Mouse (Mus musculus): ENCODE measurements around the gene Jazf1. TPM values are rescaled to one million over a fixed set of nuclear protein-coding genes. Genes with fewer than 3 reads are reported as not detected.

Gene Jazf1
- polyA plus RNA-seq, 1 experiment from 2014 or later = 56.4 TPM

GRCm38 (mm10) chr6:52982175-52982574 lies 86.3 kb downstream of the Jazf1 start:
- Histone ChIP-seq H3K4me3 (ENCODE audit: low read length) (no peak overlapping the region), H3K9ac (ENCODE audit: low read depth, low read length) (no peak overlapping the region), H3K4me2 (ENCODE audit: low read length) (no peak overlapping the region), H3K27me3 (replicated peaks; ENCODE audit: control insufficient read depth, insufficient read depth, low read length) (no peaks in the 10 kb centered on the region), H3K4me1 (ENCODE audit: control insufficient read depth, insufficient read depth, low read depth, low read length) (no peaks in the 10 kb centered on the region), H3K9me3 (ENCODE audit: control insufficient read depth, low read length) (no peaks in the 10 kb centered on the region), H3K27ac (ENCODE audit: low read depth, low read length) (no peak overlapping the region), H3K36me3 (ENCODE audit: control insufficient read depth, insufficient read depth, low read length) (no peaks in the 10 kb centered on the region)
- 89% methylated on average over 6 of the region's 6 CpGs for WGBS
- ATAC-seq = no peak

GRCm38 (mm10) chr6:52979503-52979902 lies 88.9 kb downstream of the Jazf1 start:
- no peak overlapping the region for H3K4me2 ChIP-seq (ENCODE audit: low read length)
- H3K9ac ChIP-seq (ENCODE audit: low read depth, low read length) = no peak overlapping the region
- no peaks in the 10 kb centered on the region for H3K27me3 ChIP-seq (replicated peaks; ENCODE audit: control insufficient read depth, insufficient read depth, low read length)
- no peak overlapping the region for H3K4me3 ChIP-seq (ENCODE audit: low read length)
- no peak for ATAC-seq
- H3K36me3 ChIP-seq (ENCODE audit: control insufficient read depth, insufficient read depth, low read length) = no peaks in the 10 kb centered on the region
- 97% methylated on average over 6 of the region's 6 CpGs for WGBS
- H3K9me3 ChIP-seq (ENCODE audit: control insufficient read depth, low read length) = no peaks in the 10 kb centered on the region
- H3K4me1 ChIP-seq (ENCODE audit: control insufficient read depth, insufficient read depth, low read depth, low read length) = no peaks in the 10 kb centered on the region
- no peak overlapping the region for H3K27ac ChIP-seq (ENCODE audit: low read depth, low read length)

GRCm38 (mm10) chr6:52973351-52973750 lies 95.1 kb downstream of the Jazf1 start:
- Histone ChIP-seq H3K4me1 (ENCODE audit: control insufficient read depth, insufficient read depth, low read depth, low read length) (no peaks in the 10 kb centered on the region), H3K4me3 (ENCODE audit: low read length) (no peak overlapping the region), H3K9ac (ENCODE audit: low read depth, low read length) (no peak overlapping the region), H3K4me2 (ENCODE audit: low read length) (no peak overlapping the region), H3K36me3 (ENCODE audit: control insufficient read depth, insufficient read depth, low read length) (no peaks in the 10 kb centered on the region), H3K9me3 (ENCODE audit: control insufficient read depth, low read length) (no peaks in the 10 kb centered on the region), H3K27me3 (replicated peaks; ENCODE audit: control insufficient read depth, insufficient read depth, low read length) (no peaks in the 10 kb centered on the region), H3K27ac (ENCODE audit: low read depth, low read length) (no peak overlapping the region)
- 92% methylated on average over 5 of the region's 5 CpGs for WGBS
- no peak for ATAC-seq

GRCm38 (mm10) chr6:52972138-52972537 lies 96.3 kb downstream of the Jazf1 start:
- WGBS = 69% methylated on average over 7 of the region's 7 CpGs
- Histone ChIP-seq H3K9me3 (ENCODE audit: control insufficient read depth, low read length) (no peaks in the 10 kb centered on the region), H3K4me1 (ENCODE audit: control insufficient read depth, insufficient read depth, low read depth, low read length) (no peaks in the 10 kb centered on the region), H3K4me3 (ENCODE audit: low read length) (no peak overlapping the region), H3K27me3 (replicated peaks; ENCODE audit: control insufficient read depth, insufficient read depth, low read length) (no peaks in the 10 kb centered on the region), H3K9ac (ENCODE audit: low read depth, low read length) (no peak overlapping the region), H3K27ac (ENCODE audit: low read depth, low read length) (no peak overlapping the region), H3K4me2 (ENCODE audit: low read length) (no peak overlapping the region), H3K36me3 (ENCODE audit: control insufficient read depth, insufficient read depth, low read length) (no peaks in the 10 kb centered on the region)
- ATAC-seq = no peak; the same call in 1 of the 2 replicates

- Histone ChIP-seq H3K36me3 (ENCODE audit: control insufficient read depth, insufficient read depth, low read length) (no peaks in the 10 kb centered on the region), H3K27me3 (replicated peaks; ENCODE audit: control insufficient read depth, insufficient read depth, low read length) (no peaks in the 10 kb centered on the region), H3K4me2 (ENCODE audit: low read length) (no peak overlapping the region), H3K4me3 (ENCODE audit: low read length) (no peak overlapping the region), H3K4me1 (ENCODE audit: control insufficient read depth, insufficient read depth, low read depth, low read length) (no peaks in the 10 kb centered on the region), H3K27ac (ENCODE audit: low read depth, low read length) (no peak overlapping the region), H3K9me3 (ENCODE audit: control insufficient read depth, low read length) (no peaks in the 10 kb centered on the region), H3K9ac (ENCODE audit: low read depth, low read length) (no peak overlapping the region)
- ATAC-seq = peak; percentile 63
- WGBS = 89% methylated on average over 2 of the region's 2 CpGs
These were observed 98.6 kb downstream of the Jazf1 start for GRCm38 (mm10) chr6:52969717-52970261.

- no peak overlapping the region for H3K27ac ChIP-seq (ENCODE audit: low read depth, low read length)
These were observed 100.0 kb downstream of the Jazf1 start for GRCm38 (mm10) chr6:52968346-52968891.

GRCm38 (mm10) chr6:52967557-52968270 lies 100.7 kb downstream of the Jazf1 start:
- H3K4me3 ChIP-seq (ENCODE audit: low read length) = no peak overlapping the region
- H3K36me3 ChIP-seq (ENCODE audit: control insufficient read depth, insufficient read depth, low read length) = no peaks in the 10 kb centered on the region
- H3K27ac ChIP-seq (ENCODE audit: low read depth, low read length) = no peak overlapping the region
- H3K9ac ChIP-seq (ENCODE audit: low read depth, low read length) = no peak overlapping the region
- ATAC-seq = no peak
- H3K27me3 ChIP-seq (replicated peaks; ENCODE audit: control insufficient read depth, insufficient read depth, low read length) = no peaks in the 10 kb centered on the region
- peaks cover 10% of the 10 kb centered on the region for H3K4me1 ChIP-seq (ENCODE audit: control insufficient read depth, insufficient read depth, low read depth, low read length)
- H3K9me3 ChIP-seq (ENCODE audit: control insufficient read depth, low read length) = no peaks in the 10 kb centered on the region
- H3K4me2 ChIP-seq (ENCODE audit: low read length) = no peak overlapping the region
- WGBS = 64% methylated on average over 10 of the region's 10 CpGs

More at GRCm38 (mm10) chr6:52968346-52968891, 100.0 kb downstream of the Jazf1 start:
- Histone ChIP-seq H3K9ac (ENCODE audit: low read depth, low read length) (no peak overlapping the region), H3K4me1 (ENCODE audit: control insufficient read depth, insufficient read depth, low read depth, low read length) (peaks cover 7% of the 10 kb centered on the region), H3K27me3 (replicated peaks; ENCODE audit: control insufficient read depth, insufficient read depth, low read length) (no peaks in the 10 kb centered on the region), H3K9me3 (ENCODE audit: control insufficient read depth, low read length) (no peaks in the 10 kb centered on the region), H3K4me2 (ENCODE audit: low read length) (no peak overlapping the region), H3K4me3 (ENCODE audit: low read length) (no peak overlapping the region), H3K36me3 (ENCODE audit: control insufficient read depth, insufficient read depth, low read length) (no peaks in the 10 kb centered on the region)
- 82% methylated on average over 12 of the region's 12 CpGs for WGBS
- no peak for ATAC-seq

GRCm38 (mm10) chr6:52966001-52966400 lies 102.4 kb downstream of the Jazf1 start:
- Histone ChIP-seq H3K9ac (ENCODE audit: low read depth, low read length) (no peak overlapping the region), H3K4me1 (ENCODE audit: control insufficient read depth, insufficient read depth, low read depth, low read length) (peaks cover 10% of the 10 kb centered on the region), H3K27me3 (replicated peaks; ENCODE audit: control insufficient read depth, insufficient read depth, low read length) (no peaks in the 10 kb centered on the region), H3K9me3 (ENCODE audit: control insufficient read depth, low read length) (no peaks in the 10 kb centered on the region), H3K4me3 (ENCODE audit: low read length) (no peak overlapping the region), H3K4me2 (ENCODE audit: low read length) (no peak overlapping the region), H3K36me3 (ENCODE audit: control insufficient read depth, insufficient read depth, low read length) (no peaks in the 10 kb centered on the region), H3K27ac (ENCODE audit: low read depth, low read length) (no peak overlapping the region)
- ATAC-seq = no peak
- WGBS = 73% methylated on average over 4 of the region's 4 CpGs

- no peaks in the 10 kb centered on the region for H3K36me3 ChIP-seq (ENCODE audit: control insufficient read depth, insufficient read depth, low read length)
- H3K9me3 ChIP-seq (ENCODE audit: control insufficient read depth, low read length) = no peaks in the 10 kb centered on the region
- no peak overlapping the region for H3K9ac ChIP-seq (ENCODE audit: low read depth, low read length)
- peaks cover 10% of the 10 kb centered on the region for H3K4me1 ChIP-seq (ENCODE audit: control insufficient read depth, insufficient read depth, low read depth, low read length)
- no peak overlapping the region for H3K4me3 ChIP-seq (ENCODE audit: low read length)
- H3K27ac ChIP-seq (ENCODE audit: low read depth, low read length) = no peak overlapping the region
- H3K27me3 ChIP-seq (replicated peaks; ENCODE audit: control insufficient read depth, insufficient read depth, low read length) = no peaks in the 10 kb centered on the region
- no peak for ATAC-seq
- no peak overlapping the region for H3K4me2 ChIP-seq (ENCODE audit: low read length)
- WGBS = 67% methylated on average over 7 of the region's 7 CpGs
These were observed 103.1 kb downstream of the Jazf1 start for GRCm38 (mm10) chr6:52965340-52965739.

Data from hindbrain, embryonic 16.5 days (tissue).